Mouse (Mus musculus): ENCODE results near the gene Smad3. TPM values are rescaled to one million over a fixed set of nuclear protein-coding genes. Genes with fewer than 3 reads are reported as not detected.

Gene Smad3
- polyA plus RNA-seq, 1 experiment from 2014 or later = 13.2 TPM

DNA sequence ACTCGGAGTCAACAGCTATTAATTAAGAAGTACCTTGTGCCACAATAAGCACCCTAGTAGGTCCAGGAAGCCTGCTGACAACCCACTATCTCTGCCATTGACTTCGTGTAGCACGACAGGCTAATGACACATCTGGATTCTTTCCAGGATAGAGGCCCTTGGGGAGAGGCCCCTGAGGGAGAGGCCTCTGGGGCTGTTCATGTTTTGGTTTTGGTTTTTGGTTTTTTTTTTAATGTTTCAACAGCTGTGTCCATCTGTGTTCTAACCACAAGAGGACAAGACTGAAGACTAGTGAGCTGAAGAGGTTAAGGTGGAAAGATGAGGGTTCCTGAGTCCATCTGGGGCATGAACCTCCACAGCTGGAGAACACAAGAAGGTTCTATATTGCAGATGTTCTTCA is 15.5 kb downstream of the Smad3 start:
- 39% methylated on average over 3 of the region's 3 CpGs for WGBS
- peaks cover 79% of the 10 kb centered on the region for H3K4me1 ChIP-seq (replicated peaks)
- no peak overlapping the region for H3K4me3 ChIP-seq

DNA sequence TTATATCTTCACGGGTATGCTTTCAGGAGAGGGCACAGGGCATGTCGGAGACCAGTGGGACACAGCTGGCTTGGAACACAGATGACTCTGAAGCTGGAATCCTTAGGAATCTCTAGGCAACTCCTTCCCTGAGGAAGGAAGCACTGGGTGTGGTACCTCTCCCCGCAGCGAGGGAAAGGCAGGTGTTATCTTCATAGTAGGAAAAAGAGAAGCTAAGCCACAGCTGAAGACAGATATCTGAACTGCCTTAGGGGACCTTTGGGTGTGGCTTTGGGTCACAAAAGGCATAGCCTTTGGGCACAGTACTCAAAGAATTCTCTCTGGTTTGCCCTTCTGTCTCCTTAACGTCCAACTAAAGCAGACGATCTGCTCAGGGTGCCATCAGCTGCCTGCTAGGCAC is 16.0 kb downstream of the Smad3 start:
- WGBS = 66% methylated on average over 6 of the region's 6 CpGs
- Histone ChIP-seq H3K9ac (no peak overlapping the region), H3K4me1 (replicated peaks) (peaks cover 81% of the 10 kb centered on the region), H3K4me2 (no peak overlapping the region), H3K27ac (replicated peaks) (no peak overlapping the region), H3K9me3 (no peaks in the 10 kb centered on the region), H3K36me3 (no peaks in the 10 kb centered on the region), H3K27me3 (no peaks in the 10 kb centered on the region; the same call in 1 of the 2 replicates), H3K4me3 (no peak overlapping the region)
- no peak for ATAC-seq (ENCODE audit: low read depth)

More for the DNA sequence above, 15.5 kb downstream of the Smad3 start:
- Histone ChIP-seq H3K4me2 (no peak overlapping the region), H3K36me3 (no peaks in the 10 kb centered on the region), H3K27me3 (no peaks in the 10 kb centered on the region; the same call in 1 of the 2 replicates), H3K9ac (no peak overlapping the region), H3K27ac (replicated peaks) (no peak overlapping the region), H3K9me3 (no peaks in the 10 kb centered on the region)
- no peak for ATAC-seq (ENCODE audit: low read depth)

DNA sequence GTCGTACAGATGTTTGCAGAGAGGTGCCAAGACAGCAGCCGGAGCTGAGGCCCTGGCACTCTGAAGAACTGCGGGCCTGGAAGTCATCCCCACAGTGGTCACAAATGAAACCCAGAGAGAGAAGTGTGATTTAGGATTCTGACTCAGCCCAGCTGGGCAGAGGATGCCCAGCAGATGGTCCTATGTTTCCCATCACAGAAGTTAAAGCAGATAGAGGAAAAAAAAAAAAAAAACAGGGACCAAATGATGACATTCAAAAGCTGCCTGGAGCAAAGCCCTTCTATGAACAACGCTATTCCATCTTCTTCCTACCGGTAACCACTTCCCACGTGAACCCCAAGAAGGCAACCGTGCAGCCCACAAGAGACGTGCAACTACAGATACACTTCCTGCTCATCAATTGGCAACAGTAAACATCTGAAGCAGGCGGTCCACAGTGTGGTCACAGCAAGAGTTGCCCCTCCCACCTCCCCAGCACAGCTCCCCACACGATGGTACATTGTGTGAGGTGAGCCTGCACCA is 17.4 kb downstream of the Smad3 start:
- H3K4me1 ChIP-seq (replicated peaks) = peaks cover 76% of the 10 kb centered on the region
- H3K27ac ChIP-seq (replicated peaks) = no peak overlapping the region
- ATAC-seq (ENCODE audit: low read depth) = no peak
- no peak overlapping the region for H3K4me3 ChIP-seq
- WGBS = 76% methylated on average over 10 of the region's 10 CpGs
- no peak overlapping the region for H3K4me2 ChIP-seq
- no peak overlapping the region for H3K9ac ChIP-seq
- no peaks in the 10 kb centered on the region for H3K36me3 ChIP-seq
- H3K27me3 ChIP-seq = no peaks in the 10 kb centered on the region
- no peaks in the 10 kb centered on the region for H3K9me3 ChIP-seq

DNA sequence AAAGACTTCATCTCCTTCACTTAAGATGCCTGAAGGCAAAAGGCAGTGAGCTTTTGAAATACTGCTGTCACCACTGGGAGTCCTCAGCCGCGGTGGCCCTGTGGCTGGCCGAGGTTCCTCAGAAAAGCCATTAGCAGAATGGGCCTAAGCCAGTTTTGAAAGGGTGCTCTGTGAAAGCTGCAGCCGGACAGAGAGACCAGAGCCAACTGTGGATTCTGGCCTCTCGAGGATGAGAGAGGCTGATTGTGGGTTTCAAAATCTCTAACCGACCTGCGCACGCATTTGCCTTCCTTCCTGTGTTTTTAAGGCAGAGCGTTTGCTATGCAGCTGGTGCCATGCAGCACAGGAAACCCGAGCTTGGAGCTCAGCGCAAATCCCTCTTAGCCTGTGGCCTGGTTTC is 19.0 kb downstream of the Smad3 start:
- Histone ChIP-seq H3K4me3 (no peak overlapping the region), H3K9ac (no peak overlapping the region)
- WGBS = 68% methylated on average over 11 of the region's 11 CpGs

DNA sequence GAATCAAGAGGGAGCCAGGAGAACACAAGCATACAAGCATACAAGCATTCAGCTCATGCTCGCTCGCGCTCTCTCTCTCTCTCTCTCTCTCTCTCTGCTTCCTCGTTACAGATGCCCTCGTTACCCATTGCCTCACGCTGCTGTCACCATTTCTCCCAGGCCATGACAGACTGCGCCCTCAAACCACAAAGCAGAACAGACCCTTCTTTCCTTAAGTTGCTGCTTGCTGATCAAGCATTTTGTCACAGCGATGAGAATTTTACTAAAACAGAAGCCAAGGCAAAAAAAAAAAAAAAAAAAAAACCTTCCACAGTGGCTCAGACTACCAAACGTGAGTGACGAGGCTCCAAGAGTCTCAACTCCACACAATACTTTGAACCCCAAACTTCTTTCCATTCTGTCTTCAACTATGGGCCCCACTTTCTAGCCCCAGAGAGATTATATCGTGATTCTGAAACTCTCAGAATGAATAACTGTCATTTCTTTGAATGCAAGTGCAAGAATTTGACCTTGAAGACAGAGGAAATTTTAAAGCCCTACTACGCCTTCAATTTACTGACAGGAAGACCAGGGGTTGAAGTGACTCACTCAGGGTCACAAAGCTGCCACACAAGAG is 19.6 kb downstream of the Smad3 start:
- H3K4me1 ChIP-seq (replicated peaks) = peaks cover 59% of the 10 kb centered on the region
- no peaks in the 10 kb centered on the region for H3K9me3 ChIP-seq
- no peak overlapping the region for H3K4me3 ChIP-seq
- 78% methylated on average over 12 of the region's 12 CpGs for WGBS
- H3K4me2 ChIP-seq = no peak overlapping the region
- no peak overlapping the region; the same call in 1 of the 2 replicates for H3K27ac ChIP-seq (replicated peaks)
- no peaks in the 10 kb centered on the region for H3K36me3 ChIP-seq
- no peak for ATAC-seq (ENCODE audit: low read depth)
- H3K27me3 ChIP-seq = no peaks in the 10 kb centered on the region
- no peak overlapping the region for H3K9ac ChIP-seq

More for the DNA sequence above, 19.0 kb downstream of the Smad3 start:
- peaks cover 66% of the 10 kb centered on the region for H3K4me1 ChIP-seq (replicated peaks)
- no peaks in the 10 kb centered on the region for H3K36me3 ChIP-seq
- ATAC-seq (ENCODE audit: low read depth) = no peak
- H3K27ac ChIP-seq (replicated peaks) = no peak overlapping the region; the same call in 1 of the 2 replicates
- H3K27me3 ChIP-seq = no peaks in the 10 kb centered on the region
- H3K9me3 ChIP-seq = no peaks in the 10 kb centered on the region
- H3K4me2 ChIP-seq = no peak overlapping the region

DNA sequence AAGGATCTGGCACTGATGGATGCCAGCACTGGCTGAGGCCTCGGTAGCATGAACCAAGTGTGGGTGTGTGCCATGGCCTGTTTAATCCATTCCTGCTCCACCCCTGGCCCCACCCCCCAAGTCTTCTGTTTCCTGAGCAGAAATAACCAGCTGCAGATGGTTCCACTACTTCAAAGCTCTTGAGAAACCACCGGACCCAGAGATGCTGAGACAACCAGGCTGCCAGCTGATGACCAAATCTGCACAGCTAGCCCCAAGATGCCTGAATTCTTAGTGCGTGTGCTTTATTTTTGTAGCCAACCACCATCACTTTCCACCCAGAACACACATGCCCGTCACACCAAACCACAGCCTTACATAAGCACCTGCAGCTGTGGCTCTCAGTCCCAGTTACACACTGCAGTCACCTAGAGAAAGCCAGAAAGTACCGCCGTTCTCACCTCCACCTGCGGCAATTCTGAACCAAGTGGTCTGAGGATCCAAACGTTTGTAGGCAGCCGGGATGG is 20.3 kb downstream of the Smad3 start:
- Histone ChIP-seq H3K36me3 (no peaks in the 10 kb centered on the region), H3K4me3 (no peak overlapping the region), H3K4me1 (replicated peaks) (peaks cover 52% of the 10 kb centered on the region), H3K9me3 (no peaks in the 10 kb centered on the region), H3K27me3 (no peaks in the 10 kb centered on the region), H3K27ac (replicated peaks) (no peak overlapping the region), H3K4me2 (no peak overlapping the region), H3K9ac (no peak overlapping the region)
- no peak for ATAC-seq (ENCODE audit: low read depth)
- 82% methylated on average over 9 of the region's 9 CpGs for WGBS

DNA sequence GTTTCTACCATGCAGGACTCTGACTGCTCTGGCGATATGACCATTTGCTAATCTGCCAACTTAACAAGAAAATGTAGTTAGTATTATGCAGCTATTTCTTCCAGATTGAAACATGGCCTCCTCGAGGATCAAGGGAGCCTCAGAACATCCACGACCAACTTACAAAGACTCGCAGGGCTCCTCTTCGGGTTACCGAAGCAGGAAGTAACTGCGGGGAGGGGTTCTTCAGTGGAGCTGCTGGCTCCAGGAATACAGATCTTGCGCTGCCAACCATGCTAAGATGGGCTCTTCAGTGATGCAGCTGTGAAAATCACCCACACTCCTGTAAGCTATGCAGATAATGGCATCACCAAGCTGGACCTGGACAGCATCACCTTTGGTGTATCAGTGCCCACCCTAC is 23.5 kb downstream of the Smad3 start:
- ATAC-seq (ENCODE audit: low read depth) = no peak
- 88% methylated on average over 8 of the region's 8 CpGs for WGBS

DNA sequence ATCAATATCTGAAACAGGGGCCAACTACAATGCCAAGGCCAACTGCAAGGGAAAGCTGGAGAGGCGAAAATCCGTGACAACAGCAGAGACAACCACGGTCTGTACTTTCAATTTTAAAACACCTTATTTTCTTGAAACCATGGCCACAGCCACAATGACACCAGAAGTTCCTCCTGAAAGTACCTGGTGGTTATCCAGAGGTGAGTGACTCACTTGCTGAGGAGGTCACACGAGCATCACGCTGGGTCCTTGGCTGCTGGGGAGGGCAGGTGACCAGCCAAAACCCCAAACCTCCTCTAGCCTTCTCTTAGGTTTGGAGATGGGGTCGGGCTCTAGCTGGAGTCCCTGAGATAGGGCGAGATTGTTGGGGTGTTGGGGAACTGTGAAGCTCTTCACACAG is 25.1 kb downstream of the Smad3 start:
- Histone ChIP-seq H3K27me3 (no peaks in the 10 kb centered on the region), H3K9ac (no peak overlapping the region), H3K4me3 (no peak overlapping the region), H3K27ac (replicated peaks) (no peak overlapping the region), H3K4me2 (no peak overlapping the region), H3K36me3 (no peaks in the 10 kb centered on the region), H3K4me1 (replicated peaks) (peaks cover 21% of the 10 kb centered on the region), H3K9me3 (no peaks in the 10 kb centered on the region)
- WGBS = 94% methylated on average over 7 of the region's 7 CpGs
- ATAC-seq (ENCODE audit: low read depth) = no peak

More for the DNA sequence above, 23.5 kb downstream of the Smad3 start:
- no peak overlapping the region for H3K27ac ChIP-seq (replicated peaks)
- no peaks in the 10 kb centered on the region for H3K36me3 ChIP-seq
- no peaks in the 10 kb centered on the region for H3K27me3 ChIP-seq
- no peaks in the 10 kb centered on the region for H3K9me3 ChIP-seq
- no peak overlapping the region for H3K9ac ChIP-seq
- peaks cover 33% of the 10 kb centered on the region for H3K4me1 ChIP-seq (replicated peaks)
- no peak overlapping the region for H3K4me2 ChIP-seq
- H3K4me3 ChIP-seq = no peak overlapping the region

DNA sequence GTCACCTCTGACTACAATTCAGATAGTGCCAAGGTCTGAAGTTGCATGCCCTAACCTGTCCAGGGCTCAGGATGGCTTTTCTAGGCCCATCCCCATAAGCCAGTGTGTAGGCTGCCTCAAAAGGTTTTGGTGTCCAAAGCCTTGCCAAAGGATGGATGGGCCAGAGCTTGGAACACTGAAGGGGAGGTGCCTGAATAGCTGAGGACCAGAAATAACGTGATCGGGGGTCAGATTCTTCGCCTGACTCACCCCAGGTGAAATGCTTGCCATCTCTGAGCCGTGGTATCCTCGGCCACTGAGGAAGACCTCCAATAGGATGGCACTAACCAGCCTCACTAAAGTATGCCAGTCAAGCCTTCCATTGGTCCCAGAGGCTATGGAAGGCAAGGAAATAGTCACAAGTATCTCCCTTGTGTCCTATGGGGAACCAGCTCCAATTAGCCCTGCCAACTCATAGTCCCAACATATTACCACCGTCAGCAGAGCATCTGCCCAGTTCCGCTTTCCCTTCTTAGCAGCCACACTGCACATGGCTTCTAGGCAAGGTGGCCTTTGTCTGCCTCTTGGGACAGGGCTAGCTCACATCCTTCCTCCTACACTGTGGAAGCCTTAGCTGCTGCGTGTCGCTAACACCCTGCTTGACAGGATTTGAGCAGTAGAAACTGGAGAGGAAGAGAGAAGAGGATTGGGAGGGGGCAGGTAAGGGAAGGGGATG is 26.5 kb downstream of the Smad3 start:
- 79% methylated on average over 9 of the region's 9 CpGs for WGBS
- Histone ChIP-seq H3K4me3 (no peak overlapping the region), H3K4me1 (replicated peaks) (peaks cover 22% of the 10 kb centered on the region), H3K27me3 (no peaks in the 10 kb centered on the region), H3K36me3 (no peaks in the 10 kb centered on the region), H3K4me2 (no peak overlapping the region), H3K9me3 (no peaks in the 10 kb centered on the region), H3K9ac (no peak overlapping the region), H3K27ac (replicated peaks) (no peak overlapping the region)
- no peak for ATAC-seq (ENCODE audit: low read depth)

DNA sequence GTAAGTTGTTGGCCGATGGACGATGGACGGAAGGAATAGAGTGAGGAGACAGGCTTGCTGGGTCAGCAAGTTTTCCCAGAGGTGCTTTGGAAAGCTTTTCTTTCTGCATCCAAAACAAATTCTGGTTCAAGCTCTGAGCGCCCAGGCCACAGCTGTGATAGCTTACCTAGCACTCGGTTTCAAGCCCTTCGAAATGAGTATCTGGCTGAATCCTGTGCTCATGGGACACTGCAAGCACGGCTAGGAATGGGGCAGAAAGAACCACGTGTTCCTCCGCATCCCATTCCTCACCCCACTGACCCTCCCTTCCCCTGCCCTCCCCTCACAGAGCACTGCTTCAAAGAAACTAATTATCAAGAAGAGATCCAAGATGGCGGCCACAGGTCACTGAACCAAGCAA is 28.8 kb downstream of the Smad3 start:
- ATAC-seq (ENCODE audit: low read depth) = no peak
- no peak overlapping the region for H3K9ac ChIP-seq
- no peaks in the 10 kb centered on the region for H3K9me3 ChIP-seq
- peaks cover 16% of the 10 kb centered on the region for H3K4me1 ChIP-seq (replicated peaks)
- no peak overlapping the region for H3K27ac ChIP-seq (replicated peaks)
- no peak overlapping the region for H3K4me2 ChIP-seq
- no peaks in the 10 kb centered on the region for H3K27me3 ChIP-seq
- WGBS = 79% methylated on average over 10 of the region's 10 CpGs
- no peaks in the 10 kb centered on the region for H3K36me3 ChIP-seq
- H3K4me3 ChIP-seq = no peak overlapping the region

DNA sequence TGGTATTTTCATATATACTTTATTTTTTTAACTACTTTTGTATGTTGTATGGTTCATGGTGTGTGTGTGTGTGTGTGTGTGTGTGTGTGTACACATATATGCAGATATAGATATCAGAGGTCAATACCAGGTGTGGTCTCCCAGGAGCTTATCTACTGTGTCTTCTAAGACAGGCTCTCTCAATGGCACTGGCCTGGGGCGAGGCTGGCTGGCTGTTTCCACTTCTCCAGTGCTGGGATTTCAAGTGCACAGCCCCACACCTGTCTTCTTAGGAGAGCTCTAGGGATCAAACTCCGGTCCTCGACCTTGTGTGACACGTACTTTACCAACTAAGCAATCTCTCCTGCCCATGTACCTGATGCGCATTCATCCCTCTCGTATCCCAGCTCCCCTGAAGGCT is 30.7 kb downstream of the Smad3 start:
- H3K9ac ChIP-seq = no peak overlapping the region
- H3K27me3 ChIP-seq = no peaks in the 10 kb centered on the region
- H3K27ac ChIP-seq (replicated peaks) = no peak overlapping the region; the same call in 1 of the 2 replicates
- H3K9me3 ChIP-seq = no peaks in the 10 kb centered on the region
- no peaks in the 10 kb centered on the region for H3K36me3 ChIP-seq
- H3K4me3 ChIP-seq = no peak overlapping the region
- no peak for ATAC-seq (ENCODE audit: low read depth)
- no peak overlapping the region for H3K4me2 ChIP-seq
- H3K4me1 ChIP-seq (replicated peaks) = peaks cover 20% of the 10 kb centered on the region
- 94% methylated on average over 6 of the region's 6 CpGs for WGBS
